Mouse (Mus musculus) bone marrow, adult 2 months (tissue): ENCODE data around the gene Tcl1b5.

Source experiments
- CTCF ChIP-seq: fragments of 200-500 bp; IDR thresholded peaks from 2 replicates; pipeline ENCODE4 v1.5.1; 2011; ENCODE audit warnings: low read length, control low read depth; ENCODE audit not compliant: control insufficient read depth, insufficient read depth
- POLR2A ChIP-seq: fragments of 200-500 bp; IDR thresholded peaks from 2 replicates; pipeline ENCODE4 v1.6.1; 2011; ENCODE audit warnings: low read depth, mild to moderate bottlenecking, control low read depth, low read length, borderline replicate concordance; ENCODE audit not compliant: control insufficient read depth

DNA sequence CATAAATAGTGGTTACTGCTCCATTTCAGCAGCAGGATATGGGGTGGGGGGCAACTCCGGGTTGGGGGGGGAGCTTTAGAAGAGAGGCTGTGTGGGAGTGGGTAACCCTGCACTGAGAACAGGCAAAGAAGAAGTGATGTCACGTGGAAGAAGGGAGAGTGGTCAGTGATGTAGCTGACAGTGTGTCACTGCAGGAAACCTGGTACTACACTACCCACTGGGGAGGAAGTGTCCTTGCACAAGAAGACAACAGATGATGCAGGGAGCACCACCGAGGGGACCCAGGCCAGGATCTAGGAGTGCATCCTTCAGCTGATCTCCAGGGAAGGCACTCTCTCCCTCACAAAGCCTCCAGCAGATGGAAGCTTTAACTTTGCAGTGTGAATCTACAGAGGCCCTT, 9.4 kb upstream of the Tcl1b5 start:
- TF ChIP-seq CTCF, result no peak
- TF ChIP-seq POLR2A, result no peak
